Mouse (Mus musculus): ENCODE data around the gene Trpm1. TPM values are rescaled to one million over a fixed set of nuclear protein-coding genes. Genes with fewer than 3 reads are reported as not detected.

Trpm1 gene
- polyA plus RNA-seq, 1 experiment = not detected

GRCm38 (mm10) chr7:64249715-64250114 is 96.1 kb downstream of the Trpm1 start:
- H3K27ac ChIP-seq (ENCODE audit: insufficient read depth, low read depth, low read length) = no peak overlapping the region
- no peak overlapping the region for H3K4me3 ChIP-seq (ENCODE audit: insufficient read depth, low read depth, low read length)
- WGBS = 87% methylated on average over 4 of the region's 4 CpGs

GRCm38 (mm10) chr7:64250417-64250816 is 96.8 kb downstream of the Trpm1 start:
- Histone ChIP-seq H3K27ac (ENCODE audit: insufficient read depth, low read depth, low read length) (no peak overlapping the region), H3K4me1 (ENCODE audit: control insufficient read depth, insufficient read depth, low read length) (peaks cover 2% of the 10 kb centered on the region; the same call in 1 of the 2 replicates), H3K4me3 (ENCODE audit: insufficient read depth, low read depth, low read length) (no peak overlapping the region)
- 91% methylated on average over 7 of the region's 7 CpGs for WGBS
- TF ChIP-seq POLR2A (IDR thresholded peaks at IDR 0.05; ENCODE audit: insufficient read depth, low read depth, low read length) (no peak), CTCF (IDR thresholded peaks at IDR 0.05; ENCODE audit: insufficient read depth, low read depth, low read length) (no peak)

More at GRCm38 (mm10) chr7:64249715-64250114, 96.1 kb downstream of the Trpm1 start:
- H3K4me1 ChIP-seq (ENCODE audit: control insufficient read depth, insufficient read depth, low read length) = peaks cover 2% of the 10 kb centered on the region; the same call in 1 of the 2 replicates
- TF ChIP-seq POLR2A (IDR thresholded peaks at IDR 0.05; ENCODE audit: insufficient read depth, low read depth, low read length) = no peak
- TF ChIP-seq CTCF (IDR thresholded peaks at IDR 0.05; ENCODE audit: insufficient read depth, low read depth, low read length) = no peak

GRCm38 (mm10) chr7:64253736-64254135 is 100.1 kb downstream of the Trpm1 start:
- TF ChIP-seq CTCF (IDR thresholded peaks at IDR 0.05; ENCODE audit: insufficient read depth, low read depth, low read length) = no peak
- TF ChIP-seq POLR2A (IDR thresholded peaks at IDR 0.05; ENCODE audit: insufficient read depth, low read depth, low read length) = no peak
- Histone ChIP-seq H3K4me1 (ENCODE audit: control insufficient read depth, insufficient read depth, low read length) (no peaks in the 10 kb centered on the region), H3K4me3 (ENCODE audit: insufficient read depth, low read depth, low read length) (no peak overlapping the region), H3K27ac (ENCODE audit: insufficient read depth, low read depth, low read length) (no peak overlapping the region)
- 87% methylated on average over 3 of the region's 3 CpGs for WGBS

- no peak for TF ChIP-seq CTCF (IDR thresholded peaks at IDR 0.05; ENCODE audit: insufficient read depth, low read depth, low read length)
- no peak for TF ChIP-seq POLR2A (IDR thresholded peaks at IDR 0.05; ENCODE audit: insufficient read depth, low read depth, low read length)
- no peak overlapping the region for H3K27ac ChIP-seq (ENCODE audit: insufficient read depth, low read depth, low read length)
- no peak overlapping the region for H3K4me3 ChIP-seq (ENCODE audit: insufficient read depth, low read depth, low read length)
- no peaks in the 10 kb centered on the region for H3K4me1 ChIP-seq (ENCODE audit: control insufficient read depth, insufficient read depth, low read length)
- WGBS = 78% methylated on average over 13 of the region's 13 CpGs
These were observed 112.1 kb downstream of the Trpm1 start for GRCm38 (mm10) chr7:64265502-64266279.

GRCm38 (mm10) chr7:64266587-64266986 is 113.0 kb downstream of the Trpm1 start:
- no peak overlapping the region for H3K27ac ChIP-seq (ENCODE audit: insufficient read depth, low read depth, low read length)
- no peak overlapping the region for H3K4me3 ChIP-seq (ENCODE audit: insufficient read depth, low read depth, low read length)
- H3K4me1 ChIP-seq (ENCODE audit: control insufficient read depth, insufficient read depth, low read length) = no peaks in the 10 kb centered on the region
- WGBS = 100% methylated on average over 4 of the region's 4 CpGs
- TF ChIP-seq CTCF (IDR thresholded peaks at IDR 0.05; ENCODE audit: insufficient read depth, low read depth, low read length) (no peak), POLR2A (IDR thresholded peaks at IDR 0.05; ENCODE audit: insufficient read depth, low read depth, low read length) (no peak)

- no peak overlapping the region for H3K27ac ChIP-seq (ENCODE audit: insufficient read depth, low read depth, low read length)
- 50% methylated on average over 4 of the region's 4 CpGs for WGBS
- no peak for TF ChIP-seq POLR2A (IDR thresholded peaks at IDR 0.05; ENCODE audit: insufficient read depth, low read depth, low read length)
- no peak for TF ChIP-seq CTCF (IDR thresholded peaks at IDR 0.05; ENCODE audit: insufficient read depth, low read depth, low read length)
- no peak overlapping the region for H3K4me3 ChIP-seq (ENCODE audit: insufficient read depth, low read depth, low read length)
- no peaks in the 10 kb centered on the region for H3K4me1 ChIP-seq (ENCODE audit: control insufficient read depth, insufficient read depth, low read length)
These were observed 118.3 kb downstream of the Trpm1 start for GRCm38 (mm10) chr7:64271926-64272325.

- Histone ChIP-seq H3K4me3 (ENCODE audit: insufficient read depth, low read depth, low read length) (no peak overlapping the region), H3K27ac (ENCODE audit: insufficient read depth, low read depth, low read length) (no peak overlapping the region), H3K4me1 (ENCODE audit: control insufficient read depth, insufficient read depth, low read length) (no peaks in the 10 kb centered on the region)
- no peak for TF ChIP-seq POLR2A (IDR thresholded peaks at IDR 0.05; ENCODE audit: insufficient read depth, low read depth, low read length)
- TF ChIP-seq CTCF (IDR thresholded peaks at IDR 0.05; ENCODE audit: insufficient read depth, low read depth, low read length) = no peak
- WGBS = 73% methylated on average over 4 of the region's 4 CpGs
These were observed 121.9 kb downstream of the Trpm1 start for GRCm38 (mm10) chr7:64275518-64275917.

GRCm38 (mm10) chr7:64276921-64277320 is 123.3 kb downstream of the Trpm1 start:
- Histone ChIP-seq H3K27ac (ENCODE audit: insufficient read depth, low read depth, low read length) (no peak overlapping the region), H3K4me1 (ENCODE audit: control insufficient read depth, insufficient read depth, low read length) (no peaks in the 10 kb centered on the region), H3K4me3 (ENCODE audit: insufficient read depth, low read depth, low read length) (no peak overlapping the region)
- no peak for TF ChIP-seq CTCF (IDR thresholded peaks at IDR 0.05; ENCODE audit: insufficient read depth, low read depth, low read length)
- no peak for TF ChIP-seq POLR2A (IDR thresholded peaks at IDR 0.05; ENCODE audit: insufficient read depth, low read depth, low read length)
- 71% methylated on average over 6 of the region's 6 CpGs for WGBS

- no peak overlapping the region for H3K4me3 ChIP-seq (ENCODE audit: insufficient read depth, low read depth, low read length)
- WGBS = 96% methylated on average over 1 of the region's 1 CpGs
- TF ChIP-seq CTCF (IDR thresholded peaks at IDR 0.05; ENCODE audit: insufficient read depth, low read depth, low read length) (no peak), POLR2A (IDR thresholded peaks at IDR 0.05; ENCODE audit: insufficient read depth, low read depth, low read length) (no peak)
- no peaks in the 10 kb centered on the region for H3K4me1 ChIP-seq (ENCODE audit: control insufficient read depth, insufficient read depth, low read length)
- H3K27ac ChIP-seq (ENCODE audit: insufficient read depth, low read depth, low read length) = no peak overlapping the region
These were observed 124.9 kb downstream of the Trpm1 start for GRCm38 (mm10) chr7:64278526-64278925.

Data from olfactory bulb, adult 2 months (tissue).